Mouse (Mus musculus) kidney, postnatal 0 days (tissue): Measurements from ENCODE around the gene Keap1. TPM values are rescaled to one million over a fixed set of nuclear protein-coding genes. Genes with fewer than 3 reads are reported as not detected.

ENCODE experiments used
- ATAC-seq: fragments of 200-750 bp; cut with Nextera tagmentation; replicated peaks from 2 replicates; pipeline ENCODE4 v1.8.0; 2017; ENCODE audit warnings: low read depth, moderate number of reproducible peaks, moderate TSS enrichment, moderate library complexity; ENCODE audit not compliant: low FRiP score
- DNase-seq: peaks from one replicate; pipeline ENCODE4 v3.0.0-alpha.2; 2016; ENCODE audit warnings: low spot score
- H3K27ac ChIP-seq: fragments of 300-500 bp; sonication (generic); 2 replicates; pipeline ENCODE4 v1.5.1; 2014; ENCODE audit warnings: mild to moderate bottlenecking
- H3K27me3 ChIP-seq: fragments of 300-500 bp; sonication (generic); 2 replicates; pipeline ENCODE4 v1.6.1; 2014; ENCODE audit warnings: low read length, mixed read lengths; ENCODE audit not compliant: insufficient read depth
- H3K36me3 ChIP-seq: fragments of 300-500 bp; sonication (generic); 2 replicates; pipeline ENCODE4 v1.6.1; 2014; ENCODE audit warnings: low read length, mixed read lengths; ENCODE audit not compliant: insufficient read depth
- H3K4me1 ChIP-seq: fragments of 300-500 bp; sonication (generic); replicated peaks from 2 replicates; pipeline ENCODE4 v1.6.1; 2014; ENCODE audit warnings: antibody characterized with exemption, low read length, mixed read lengths; ENCODE audit not compliant: insufficient read depth
- H3K4me2 ChIP-seq: fragments of 300-500 bp; sonication (generic); 2 replicates; pipeline ENCODE4 v1.6.1; 2014; ENCODE audit warnings: mild to moderate bottlenecking, low read length, moderate library complexity, mixed read lengths
- H3K4me3 ChIP-seq: fragments of 300-500 bp; sonication (generic); replicated peaks from 2 replicates; pipeline ENCODE4 v1.5.1; 2014; ENCODE audit warnings: low read depth, low read length
- H3K9ac ChIP-seq: fragments of 300-500 bp; sonication (generic); 2 replicates; pipeline ENCODE4 v1.6.1; 2014; ENCODE audit warnings: low read depth, low read length
- H3K9me3 ChIP-seq: fragments of 300-500 bp; sonication (generic); replicated peaks from 2 replicates; pipeline ENCODE4 v1.6.1; 2016; ENCODE audit warnings: low read length, inconsistent platforms, mixed read lengths
- CTCF ChIP-seq: IDR thresholded peaks from 2 replicates; pipeline ENCODE4 v1.5.1; 2016; ENCODE audit warnings: antibody characterized with exemption, low read depth, mild to moderate bottlenecking, moderate library complexity
- WGBS: fragments of 180-500 bp; shearing (Covaris S2); extraction: QIAGEN DNeasy Blood & Tissue Kit; methylation state at CpG from one replicate; pipeline ENCODE4 v1.1.7; 2014; 5-methylcytosine and 5-hydroxymethylcytosine counted together
- polyA plus RNA-seq: library from polyadenylated mRNA; unstranded; fragments of >200 nt; fragmentation: Nextera tagmentation; extraction: Ambion mirVana; gene quantifications from 2 replicates; pipeline ENCODE4 v1.2.1, GENCODE M21; 2015

The Keap1 gene
- polyA plus RNA-seq, 1 experiment from 2014 or later: 49.3 TPM

GRCm38 (mm10) chr9:21244428-21245112 lies 5.4 kb upstream of the Keap1 start:
- Histone ChIP-seq H3K36me3 (no peaks in the 10 kb centered on the region), H3K27me3 (peaks cover 54% of the 10 kb centered on the region), H3K4me2 (peak overlapping the region; percentile 79), H3K4me3 (peak overlapping the region; percentile 42), H3K9me3 (no peaks in the 10 kb centered on the region), H3K27ac (no peak overlapping the region), H3K9ac (no peak overlapping the region), H3K4me1 (peaks cover 12% of the 10 kb centered on the region; the same call in 1 of the 2 replicates)
- no peak for ATAC-seq
- DNase-seq: no peak
- no peak for TF ChIP-seq CTCF
- WGBS: under 1% methylated on average over 72 of the region's 72 CpGs

GRCm38 (mm10) chr9:21243826-21244427 lies 4.8 kb upstream of the Keap1 start:
- Histone ChIP-seq H3K9ac (no peak overlapping the region), H3K4me2 (peak overlapping the region; percentile 79), H3K4me1 (peaks cover 12% of the 10 kb centered on the region; the same call in 1 of the 2 replicates), H3K27ac (no peak overlapping the region), H3K36me3 (no peaks in the 10 kb centered on the region), H3K4me3 (peak overlapping the region; percentile 42), H3K27me3 (peaks cover 48% of the 10 kb centered on the region), H3K9me3 (no peaks in the 10 kb centered on the region)
- TF ChIP-seq CTCF: no peak
- WGBS: 7% methylated on average over 39 of the region's 42 CpGs
- no peak for ATAC-seq
- no peak for DNase-seq

- Histone ChIP-seq H3K27ac (no peak overlapping the region), H3K4me1 (peaks cover 22% of the 10 kb centered on the region), H3K9me3 (no peaks in the 10 kb centered on the region), H3K4me2 (no peak overlapping the region), H3K36me3 (no peaks in the 10 kb centered on the region), H3K9ac (no peak overlapping the region), H3K27me3 (peaks cover 29% of the 10 kb centered on the region), H3K4me3 (no peak overlapping the region)
- 5% methylated on average over 11 of the region's 11 CpGs for WGBS
- peak; percentile 98 for TF ChIP-seq CTCF
- ATAC-seq: no peak
- peak; percentile 97 for DNase-seq
These were observed 2.2 kb upstream of the Keap1 start for GRCm38 (mm10) chr9:21241343-21241742.

- Histone ChIP-seq H3K36me3 (peaks cover 7% of the 10 kb centered on the region; the same call in 1 of the 2 replicates), H3K9me3 (no peaks in the 10 kb centered on the region), H3K27me3 (peaks cover 17% of the 10 kb centered on the region), H3K4me2 (peak overlapping the region; percentile 86), H3K4me3 (peak overlapping the region; percentile 97), H3K9ac (peak overlapping the region; percentile 95), H3K4me1 (peaks cover 17% of the 10 kb centered on the region), H3K27ac (peak overlapping the region; percentile 25; the same call in 1 of the 2 replicates)
- WGBS: 35% methylated on average over 4 of the region's 4 CpGs
- no peak for ATAC-seq
- no peak for TF ChIP-seq CTCF
- DNase-seq: no peak
These were observed 296 bp upstream of the Keap1 start for GRCm38 (mm10) chr9:21239465-21239848.

- peak; percentile 51 for DNase-seq
- no peak for ATAC-seq
- H3K9me3 ChIP-seq: no peaks in the 10 kb centered on the region
- peaks cover 4% of the 10 kb centered on the region; the same call in 1 of the 2 replicates for H3K27me3 ChIP-seq
- peaks cover 15% of the 10 kb centered on the region for H3K36me3 ChIP-seq
- peak overlapping the region; percentile 97 for H3K4me3 ChIP-seq
- H3K9ac ChIP-seq: peak overlapping the region; percentile 95
- H3K4me2 ChIP-seq: peak overlapping the region; percentile 86
- H3K27ac ChIP-seq: peak overlapping the region; percentile 92
- WGBS: 1% methylated on average over 29 of the region's 31 CpGs
- H3K4me1 ChIP-seq: peaks cover 10% of the 10 kb centered on the region
- no peak for TF ChIP-seq CTCF
These were observed 993 bp downstream of the Keap1 start for GRCm38 (mm10) chr9:21238004-21238732.

GRCm38 (mm10) chr9:21237368-21238003 lies 1.7 kb downstream of the Keap1 start:
- ATAC-seq: peak; percentile 26
- peak; percentile 40; the same call in 1 of the 2 replicates for TF ChIP-seq CTCF
- H3K9me3 ChIP-seq: no peaks in the 10 kb centered on the region
- no peaks in the 10 kb centered on the region for H3K27me3 ChIP-seq
- peak overlapping the region; percentile 86 for H3K4me2 ChIP-seq
- 11% methylated on average over 19 of the region's 19 CpGs for WGBS
- peaks cover 19% of the 10 kb centered on the region for H3K36me3 ChIP-seq
- peak overlapping the region; percentile 97 for H3K4me3 ChIP-seq
- H3K27ac ChIP-seq: peak overlapping the region; percentile 92
- peak overlapping the region; percentile 95 for H3K9ac ChIP-seq
- H3K4me1 ChIP-seq: peaks cover 10% of the 10 kb centered on the region
- DNase-seq: peak; percentile 75
